Comparison of ENCODE assay signal across 21 mouse cellular contexts in genomic region chr9:32648286-32648685, GRCm38 (mm10). TPM values are rescaled to one million over a fixed set of nuclear protein-coding genes. Genes with fewer than 3 reads are reported as not detected.
A peak's percentile ranks its signal among the peaks of the same experiment; 100 is the strongest.
DNase-seq lines count a peak whose midpoint lies in the region; ATAC-seq and TF ChIP-seq lines count a peak whose summit lies in the region.
"Had no signal": no experiment of that assay in that cellular context is flagged by ENCODE, and none has a peak within 500 bp of the region (broad histone marks: within the 10 kb centered on the region; RNA-seq: fewer than 3 reads in every experiment).

No protein-coding gene starts in this region.

- no peak overlapping the region for H3K4me3 ChIP-seq in heart, embryonic 13.5 days
- H3K4me3 ChIP-seq in heart, embryonic 10.5 days: no peak overlapping the region
- H3K4me3 ChIP-seq in kidney, postnatal 0 days (replicated peaks; ENCODE audit: low read depth, low read length): no peak overlapping the region
- no peak overlapping the region for H3K4me3 ChIP-seq in lung, embryonic 16.5 days (ENCODE audit: low read length)
- H3K4me3 ChIP-seq: embryonic facial prominence, embryonic 13.5 days; forebrain, embryonic 10.5 days; forebrain, embryonic 15.5 days; midbrain, embryonic 13.5 days had no signal

- 60% methylated on average over 5 of the region's 5 CpGs for WGBS in heart, embryonic 13.5 days
- 83% methylated on average over 5 of the region's 5 CpGs for WGBS in heart, embryonic 10.5 days
- WGBS in kidney, postnatal 0 days: 54% methylated on average over 5 of the region's 5 CpGs
- WGBS in lung, embryonic 16.5 days: 17% methylated on average over 5 of the region's 5 CpGs

- no peaks in the 10 kb centered on the region for H3K36me3 ChIP-seq in heart, embryonic 13.5 days
- H3K36me3 ChIP-seq in heart, embryonic 10.5 days: no peaks in the 10 kb centered on the region
- no peaks in the 10 kb centered on the region for H3K36me3 ChIP-seq in kidney, postnatal 0 days (ENCODE audit: insufficient read depth, low read length)
- no peaks in the 10 kb centered on the region for H3K36me3 ChIP-seq in lung, embryonic 16.5 days (ENCODE audit: control insufficient read depth, insufficient read depth, low read length)
- H3K36me3 ChIP-seq: embryonic facial prominence, embryonic 13.5 days; forebrain, embryonic 10.5 days; forebrain, embryonic 15.5 days; midbrain, embryonic 13.5 days had no signal

- H3K9me3 ChIP-seq in heart, embryonic 13.5 days: no peaks in the 10 kb centered on the region
- H3K9me3 ChIP-seq in heart, embryonic 10.5 days: no peaks in the 10 kb centered on the region
- no peaks in the 10 kb centered on the region for H3K9me3 ChIP-seq in kidney, postnatal 0 days (replicated peaks; ENCODE audit: low read length)
- no peaks in the 10 kb centered on the region for H3K9me3 ChIP-seq in lung, embryonic 16.5 days (ENCODE audit: control insufficient read depth, low read length)
- H3K9me3 ChIP-seq: embryonic facial prominence, embryonic 13.5 days; forebrain, embryonic 10.5 days; forebrain, embryonic 15.5 days; midbrain, embryonic 13.5 days had no signal

- H3K27ac ChIP-seq in heart, embryonic 13.5 days (replicated peaks): peak overlapping the region; percentile 42; the same call in 1 of the 2 replicates
- H3K27ac ChIP-seq in heart, embryonic 10.5 days: no peak overlapping the region
- H3K27ac ChIP-seq in kidney, postnatal 0 days: peak overlapping the region; percentile 76; the same call in 1 of the 2 replicates
- H3K27ac ChIP-seq in lung, embryonic 16.5 days (ENCODE audit: low read length): peak overlapping the region; percentile 94
- H3K27ac ChIP-seq: embryonic facial prominence, embryonic 13.5 days; forebrain, embryonic 10.5 days; forebrain, embryonic 15.5 days; macrophage; midbrain, embryonic 13.5 days had no signal

- ATAC-seq in heart, embryonic 13.5 days (ENCODE audit: extremely low read depth, insufficient number of reproducible peaks, low FRiP score, low TSS enrichment): no peak
- no peak for ATAC-seq in kidney, postnatal 0 days (replicated peaks; ENCODE audit: low FRiP score, low read depth)
- no peak for ATAC-seq in lung, embryonic 16.5 days (ENCODE audit: low read depth)
- ATAC-seq: CD4-positive, CD25-positive, alpha-beta regulatory T cell, adult 4 months; forebrain, embryonic 15.5 days; hindbrain, embryonic 16.5 days; midbrain, embryonic 13.5 days had no signal

- H3K4me2 ChIP-seq in heart, embryonic 13.5 days: no peak overlapping the region
- H3K4me2 ChIP-seq in kidney, postnatal 0 days (ENCODE audit: low read length): no peak overlapping the region
- no peak overlapping the region for H3K4me2 ChIP-seq in lung, embryonic 16.5 days (ENCODE audit: low read depth, low read length)
- H3K4me2 ChIP-seq: embryonic facial prominence, embryonic 13.5 days; forebrain, embryonic 15.5 days; liver, embryonic 11.5 days; midbrain, embryonic 13.5 days had no signal

- H3K9ac ChIP-seq in heart, embryonic 13.5 days: no peak overlapping the region
- H3K9ac ChIP-seq in kidney, postnatal 0 days (ENCODE audit: low read depth, low read length): no peak overlapping the region
- no peak overlapping the region for H3K9ac ChIP-seq in lung, embryonic 16.5 days (ENCODE audit: low read length)
- H3K9ac ChIP-seq: embryonic facial prominence, embryonic 13.5 days; forebrain, embryonic 15.5 days; midbrain, embryonic 13.5 days had no signal

- DNase-seq in heart, embryonic 10.5 days (ENCODE audit: low spot score): no peak
- peak; percentile 88 for DNase-seq in kidney, postnatal 0 days (ENCODE audit: low spot score)
- no peak for DNase-seq in kidney, postnatal 10 days
- DNase-seq in lung, postnatal 10 days: no peak
- no peak for DNase-seq in natural killer cell, adult 2 months (ENCODE audit: low spot score in 2 of 2)
- DNase-seq: adrenal gland, postnatal 25 days; cerebellum, adult 18-20 months; cerebellum, postnatal 10 days; heart, postnatal 14 days; kidney, adult 8-10 months; thymus, postnatal 14 days had no signal

- no peaks in the 10 kb centered on the region for H3K27me3 ChIP-seq in heart, embryonic 13.5 days (replicated peaks)
- peaks cover 15% of the 10 kb centered on the region for H3K27me3 ChIP-seq in heart, embryonic 10.5 days (ENCODE audit: insufficient read depth, poor library complexity, severe bottlenecking)
- no peaks in the 10 kb centered on the region for H3K27me3 ChIP-seq in kidney, postnatal 0 days (ENCODE audit: insufficient read depth, low read length)
- no peaks in the 10 kb centered on the region for H3K27me3 ChIP-seq in lung, embryonic 16.5 days (ENCODE audit: control insufficient read depth, insufficient read depth, low read depth, low read length)

- TF ChIP-seq CTCF in kidney, postnatal 0 days (IDR thresholded peaks at IDR 0.05; ENCODE audit: low read depth): no peak

- peaks cover 31% of the 10 kb centered on the region for H3K4me1 ChIP-seq in heart, embryonic 13.5 days
- H3K4me1 ChIP-seq in heart, embryonic 10.5 days: peaks cover 20% of the 10 kb centered on the region
- H3K4me1 ChIP-seq in kidney, postnatal 0 days (replicated peaks; ENCODE audit: insufficient read depth, low read length): peaks cover 16% of the 10 kb centered on the region; the same call in 1 of the 2 replicates
- H3K4me1 ChIP-seq in lung, embryonic 16.5 days (replicated peaks; ENCODE audit: control insufficient read depth, insufficient read depth, low read length): peaks cover 37% of the 10 kb centered on the region
- H3K4me1 ChIP-seq: forebrain, embryonic 15.5 days had no signal

RNA-seq across cellular contexts. Expression of gene Ets1, which starts 12.3 kb away (rescaled TPM):
- 46.9 and 48.3 TPM in 2 replicates for polyA plus RNA-seq in heart, embryonic 13.5 days (2015; fragmentation: Nextera tagmentation; extraction: Ambion mirVana)
- polyA plus RNA-seq in heart, embryonic 10.5 days (2016; fragmentation: Nextera tagmentation; extraction: Ambion mirVana): 47.2 and 50.2 TPM in 2 replicates
- polyA plus RNA-seq in kidney, postnatal 0 days (2015; fragmentation: Nextera tagmentation; extraction: Ambion mirVana): 48.1 and 50.2 TPM in 2 replicates
- polyA plus RNA-seq in lung, embryonic 16.5 days (2015; fragmentation: Nextera tagmentation; extraction: Ambion mirVana): 108 and 115 TPM in 2 replicates
